Comparison of ENCODE assay signal across 20 mouse cellular contexts in genomic region chr9:69823179-69823966, GRCm38 (mm10).
A peak's percentile ranks its signal among the peaks of the same experiment; 100 is the strongest.
DNase-seq lines count a peak whose midpoint lies in the region; ATAC-seq lines count a peak whose summit lies in the region.
"Had no signal": no experiment of that assay in that cellular context is flagged by ENCODE, and none has a peak within 500 bp of the region (broad histone marks: within the 10 kb centered on the region; RNA-seq: fewer than 3 reads in every experiment).

No protein-coding gene starts in this region.

- no peak for ATAC-seq in megakaryocyte-erythroid progenitor cell, adult 5-6 weeks (replicated peaks; ENCODE audit: low FRiP score, low TSS enrichment, poor library complexity, severe bottlenecking)
- ATAC-seq: CD4-positive, CD25-positive, alpha-beta regulatory T cell, adult 4 months; forebrain, embryonic 13.5 days; liver, postnatal 0 days had no signal

- DNase-seq in cerebellum, postnatal 10 days, result peak; percentile 3 to 4
- no peak for DNase-seq in cerebellum, adult 18-20 months
- DNase-seq in layer of hippocampus, postnatal 10 days (ENCODE audit: low spot score in 2 of 2), result peak; percentile 13 to 25
- DNase-seq in layer of hippocampus, adult 9-10 months (ENCODE audit: low spot score), result no peak
- peak; percentile 39 to 43 for DNase-seq in right cerebral cortex, postnatal 10 days (ENCODE audit: low spot score in 2 of 2)
- DNase-seq in right cerebral cortex, adult 18-20 months, result no peak
- no peak for DNase-seq in kidney, postnatal 14 days
- DNase-seq: adrenal gland, postnatal 14 days; cerebellum, adult 2 months; gastrocnemius, postnatal 10 days; heart, adult 2 months; heart, postnatal 4 days; kidney, adult 11 months; liver, postnatal 0 days; lung, postnatal 14 days; midbrain, embryonic 14.5 days; thymus, postnatal 25 days had no signal

Comparison
In these comparisons a context has a peak if more than half of its experiments do, and no peak if none do; other contexts are left out.
1. DNase-seq: peak in cerebellum, postnatal 10 days (2 of 2), layer of hippocampus, postnatal 10 days (2 of 2) and right cerebral cortex, postnatal 10 days (2 of 2); none in cerebellum, adult 18-20 months (0 of 2), layer of hippocampus, adult 9-10 months (single experiment), right cerebral cortex, adult 18-20 months (single experiment) and kidney, postnatal 14 days (single experiment).